Mouse (Mus musculus) liver, adult 2 months (tissue): ENCODE data around the gene Olfr95.

Experiments used
- CTCF ChIP-seq: fragments of 200-500 bp; IDR thresholded peaks from 2 replicates; pipeline ENCODE4 v1.5.1; 2011; ENCODE audit warnings: low read depth, low read length, control low read depth
- POLR2A ChIP-seq: fragments of 200-500 bp; IDR thresholded peaks from 2 replicates; pipeline ENCODE4 v1.6.1; 2011; ENCODE audit warnings: low read length, control low read depth; ENCODE audit not compliant: insufficient read depth; ENCODE audit errors: extremely low read depth

DNA sequence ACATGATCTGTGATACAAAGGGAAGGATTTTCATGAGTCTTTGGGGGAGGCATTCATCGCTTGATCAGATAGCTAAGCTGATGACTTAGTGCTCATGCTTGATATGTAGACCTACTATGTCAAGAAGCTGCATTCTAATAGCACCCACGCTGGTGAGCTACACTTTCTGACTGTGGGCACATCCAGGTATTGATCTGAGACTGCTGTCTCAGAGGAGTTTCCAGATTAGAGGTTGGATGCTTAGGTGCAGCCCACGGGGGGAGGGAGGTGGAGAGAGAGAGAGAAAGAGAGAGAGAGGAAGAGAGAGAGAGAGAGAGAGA lies 9.0 kb downstream of the Olfr95 start:
- TF ChIP-seq CTCF (no peak), POLR2A (no peak)
